Mouse (Mus musculus): ENCODE data around the gene Ctsd. TPM values are rescaled to one million over a fixed set of nuclear protein-coding genes. Genes with fewer than 3 reads are reported as not detected.

Ctsd gene
- 208 and 229 TPM in 2 replicates for polyA plus RNA-seq (2014; fragmentation: Nextera tagmentation; extraction: Ambion mirVana)

GRCm38 (mm10) chr7:142387419-142388148 is at the start of gene Ctsd:
Gene Ctsd, minus strand, starts transcription at chr7:142388038.
- peak within 1 kb of the TSS; percentile 86 for H3K9ac ChIP-seq (replicated peaks; ENCODE audit: low read length)
- peak within 1 kb of the TSS; percentile 75 for H3K27ac ChIP-seq (replicated peaks; ENCODE audit: low read depth, low read length)
- DNase-seq (peak; percentile 98), ATAC-seq (ENCODE audit: low FRiP score, low TSS enrichment) (peak; percentile 98)
- H3K4me2 ChIP-seq (ENCODE audit: low read length), result peak within 1 kb of the TSS; percentile 85
- peaks cover 9% of the 10 kb centered on the region for H3K4me1 ChIP-seq (ENCODE audit: control insufficient read depth, insufficient read depth, low read length)
- no peaks in the 10 kb centered on the region for H3K9me3 ChIP-seq (ENCODE audit: control insufficient read depth, low read length)
- under 1% methylated on average over 54 of the region's 55 CpGs for WGBS
- peak within 1 kb of the TSS; percentile 90 for H3K4me3 ChIP-seq (replicated peaks; ENCODE audit: low read depth, low read length)
- peaks cover 30% of the 10 kb centered on the region for H3K36me3 ChIP-seq (ENCODE audit: control insufficient read depth, insufficient read depth, low read length)
- no peaks in the 10 kb centered on the region for H3K27me3 ChIP-seq (ENCODE audit: control insufficient read depth, insufficient read depth, low read length)

- Histone ChIP-seq H3K27me3 (ENCODE audit: control insufficient read depth, insufficient read depth, low read length) (no peaks in the 10 kb centered on the region), H3K27ac (replicated peaks; ENCODE audit: low read depth, low read length) (no peak overlapping the region), H3K4me1 (ENCODE audit: control insufficient read depth, insufficient read depth, low read length) (no peaks in the 10 kb centered on the region), H3K9me3 (ENCODE audit: control insufficient read depth, low read length) (no peaks in the 10 kb centered on the region), H3K9ac (replicated peaks; ENCODE audit: low read length) (no peak overlapping the region), H3K4me2 (ENCODE audit: low read length) (no peak overlapping the region), H3K36me3 (ENCODE audit: control insufficient read depth, insufficient read depth, low read length) (no peaks in the 10 kb centered on the region), H3K4me3 (replicated peaks; ENCODE audit: low read depth, low read length) (no peak overlapping the region)
- WGBS, result 80% methylated on average over 5 of the region's 5 CpGs
- no peak for ATAC-seq (ENCODE audit: low FRiP score, low TSS enrichment)
- DNase-seq, result no peak
Observed at GRCm38 (mm10) chr7:142437324-142437723, 49.5 kb upstream of the Ctsd start.

- ATAC-seq (ENCODE audit: low FRiP score, low TSS enrichment) (no peak), DNase-seq (peak; percentile 83)
- WGBS, result 29% methylated on average over 4 of the region's 4 CpGs
Observed at GRCm38 (mm10) chr7:142435524-142435923, 47.7 kb upstream of the Ctsd start.

GRCm38 (mm10) chr7:142434137-142434865 is 46.5 kb upstream of the Ctsd start, which contains the start of gene Syt8:
Gene Syt8, plus strand, starts transcription at chr7:142434850.
- H3K9me3 ChIP-seq (ENCODE audit: control insufficient read depth, low read length), result no peaks in the 10 kb centered on the region
- no peak within 1 kb of the TSS for H3K4me2 ChIP-seq (ENCODE audit: low read length)
- DNase-seq (no peak), ATAC-seq (ENCODE audit: low FRiP score, low TSS enrichment) (no peak)
- H3K27me3 ChIP-seq (ENCODE audit: control insufficient read depth, insufficient read depth, low read length), result no peaks in the 10 kb centered on the region
- H3K4me3 ChIP-seq (replicated peaks; ENCODE audit: low read depth, low read length), result no peak within 1 kb of the TSS
- no peak within 1 kb of the TSS for H3K9ac ChIP-seq (replicated peaks; ENCODE audit: low read length)
- WGBS, result 86% methylated on average over 10 of the region's 10 CpGs
- H3K36me3 ChIP-seq (ENCODE audit: control insufficient read depth, insufficient read depth, low read length), result no peaks in the 10 kb centered on the region
- no peak within 1 kb of the TSS for H3K27ac ChIP-seq (replicated peaks; ENCODE audit: low read depth, low read length)
- 0 out of 2 replicates have a peak, but pooled peaks cover 8% of the 10 kb centered on the region for H3K4me1 ChIP-seq (ENCODE audit: control insufficient read depth, insufficient read depth, low read length)

More at GRCm38 (mm10) chr7:142435524-142435923, 47.7 kb upstream of the Ctsd start:
- no peak overlapping the region for H3K4me2 ChIP-seq (ENCODE audit: low read length)
- no peak overlapping the region for H3K27ac ChIP-seq (replicated peaks; ENCODE audit: low read depth, low read length)
- H3K4me1 ChIP-seq (ENCODE audit: control insufficient read depth, insufficient read depth, low read length), result 0 out of 2 replicates have a peak, but pooled peaks cover 3% of the 10 kb centered on the region
- no peaks in the 10 kb centered on the region for H3K27me3 ChIP-seq (ENCODE audit: control insufficient read depth, insufficient read depth, low read length)
- H3K36me3 ChIP-seq (ENCODE audit: control insufficient read depth, insufficient read depth, low read length), result no peaks in the 10 kb centered on the region
- no peak overlapping the region for H3K9ac ChIP-seq (replicated peaks; ENCODE audit: low read length)
- H3K4me3 ChIP-seq (replicated peaks; ENCODE audit: low read depth, low read length), result no peak overlapping the region
- no peaks in the 10 kb centered on the region for H3K9me3 ChIP-seq (ENCODE audit: control insufficient read depth, low read length)

GRCm38 (mm10) chr7:142433623-142434022 is 45.8 kb upstream of the Ctsd start:
- no peaks in the 10 kb centered on the region for H3K9me3 ChIP-seq (ENCODE audit: control insufficient read depth, low read length)
- ATAC-seq (ENCODE audit: low FRiP score, low TSS enrichment), result no peak
- no peak overlapping the region for H3K9ac ChIP-seq (replicated peaks; ENCODE audit: low read length)
- no peak overlapping the region for H3K27ac ChIP-seq (replicated peaks; ENCODE audit: low read depth, low read length)
- H3K36me3 ChIP-seq (ENCODE audit: control insufficient read depth, insufficient read depth, low read length), result no peaks in the 10 kb centered on the region
- 55% methylated on average over 19 of the region's 19 CpGs for WGBS
- H3K4me3 ChIP-seq (replicated peaks; ENCODE audit: low read depth, low read length), result no peak overlapping the region
- H3K27me3 ChIP-seq (ENCODE audit: control insufficient read depth, insufficient read depth, low read length), result no peaks in the 10 kb centered on the region
- H3K4me2 ChIP-seq (ENCODE audit: low read length), result no peak overlapping the region
- DNase-seq, result no peak
- 0 out of 2 replicates have a peak, but pooled peaks cover 8% of the 10 kb centered on the region for H3K4me1 ChIP-seq (ENCODE audit: control insufficient read depth, insufficient read depth, low read length)

- 92% methylated on average over 14 of the region's 14 CpGs for WGBS
- H3K27me3 ChIP-seq (ENCODE audit: control insufficient read depth, insufficient read depth, low read length), result no peaks in the 10 kb centered on the region
- no peaks in the 10 kb centered on the region for H3K36me3 ChIP-seq (ENCODE audit: control insufficient read depth, insufficient read depth, low read length)
- no peaks in the 10 kb centered on the region for H3K9me3 ChIP-seq (ENCODE audit: control insufficient read depth, low read length)
- no peak overlapping the region for H3K4me2 ChIP-seq (ENCODE audit: low read length)
- DNase-seq (no peak), ATAC-seq (ENCODE audit: low FRiP score, low TSS enrichment) (no peak)
- 0 out of 2 replicates have a peak, but pooled peaks cover 8% of the 10 kb centered on the region for H3K4me1 ChIP-seq (ENCODE audit: control insufficient read depth, insufficient read depth, low read length)
- no peak overlapping the region for H3K9ac ChIP-seq (replicated peaks; ENCODE audit: low read length)
- H3K27ac ChIP-seq (replicated peaks; ENCODE audit: low read depth, low read length), result no peak overlapping the region
- no peak overlapping the region for H3K4me3 ChIP-seq (replicated peaks; ENCODE audit: low read depth, low read length)
Observed at GRCm38 (mm10) chr7:142431106-142431505, 43.3 kb upstream of the Ctsd start.

GRCm38 (mm10) chr7:142430160-142430678 is 42.4 kb upstream of the Ctsd start:
- H3K4me1 ChIP-seq (ENCODE audit: control insufficient read depth, insufficient read depth, low read length), result 0 out of 2 replicates have a peak, but pooled peaks cover 8% of the 10 kb centered on the region
- no peak overlapping the region for H3K4me2 ChIP-seq (ENCODE audit: low read length)
- H3K27me3 ChIP-seq (ENCODE audit: control insufficient read depth, insufficient read depth, low read length), result no peaks in the 10 kb centered on the region
- DNase-seq, result peak; percentile 75
- no peaks in the 10 kb centered on the region for H3K36me3 ChIP-seq (ENCODE audit: control insufficient read depth, insufficient read depth, low read length)
- H3K9me3 ChIP-seq (ENCODE audit: control insufficient read depth, low read length), result no peaks in the 10 kb centered on the region
- no peak overlapping the region for H3K4me3 ChIP-seq (replicated peaks; ENCODE audit: low read depth, low read length)
- peak overlapping the region; percentile 14; the same call in 1 of the 2 replicates for H3K27ac ChIP-seq (replicated peaks; ENCODE audit: low read depth, low read length)
- H3K9ac ChIP-seq (replicated peaks; ENCODE audit: low read length), result no peak overlapping the region
- peak; percentile 70 for ATAC-seq (ENCODE audit: low FRiP score, low TSS enrichment)
- WGBS, result 46% methylated on average over 12 of the region's 12 CpGs

GRCm38 (mm10) chr7:142428213-142428612 is 40.4 kb upstream of the Ctsd start:
- peak; percentile 70 for DNase-seq
- WGBS, result 6% methylated on average over 7 of the region's 7 CpGs
- Histone ChIP-seq H3K4me1 (ENCODE audit: control insufficient read depth, insufficient read depth, low read length) (0 out of 2 replicates have a peak, but pooled peaks cover 8% of the 10 kb centered on the region), H3K9me3 (ENCODE audit: control insufficient read depth, low read length) (no peaks in the 10 kb centered on the region), H3K4me3 (replicated peaks; ENCODE audit: low read depth, low read length) (no peak overlapping the region), H3K27me3 (ENCODE audit: control insufficient read depth, insufficient read depth, low read length) (no peaks in the 10 kb centered on the region), H3K36me3 (ENCODE audit: control insufficient read depth, insufficient read depth, low read length) (no peaks in the 10 kb centered on the region), H3K9ac (replicated peaks; ENCODE audit: low read length) (no peak overlapping the region), H3K27ac (replicated peaks; ENCODE audit: low read depth, low read length) (no peak overlapping the region), H3K4me2 (ENCODE audit: low read length) (no peak overlapping the region)
- no peak for ATAC-seq (ENCODE audit: low FRiP score, low TSS enrichment)
